9 mouse cellular contexts compared by ENCODE assay signal in the genomic region with DNA sequence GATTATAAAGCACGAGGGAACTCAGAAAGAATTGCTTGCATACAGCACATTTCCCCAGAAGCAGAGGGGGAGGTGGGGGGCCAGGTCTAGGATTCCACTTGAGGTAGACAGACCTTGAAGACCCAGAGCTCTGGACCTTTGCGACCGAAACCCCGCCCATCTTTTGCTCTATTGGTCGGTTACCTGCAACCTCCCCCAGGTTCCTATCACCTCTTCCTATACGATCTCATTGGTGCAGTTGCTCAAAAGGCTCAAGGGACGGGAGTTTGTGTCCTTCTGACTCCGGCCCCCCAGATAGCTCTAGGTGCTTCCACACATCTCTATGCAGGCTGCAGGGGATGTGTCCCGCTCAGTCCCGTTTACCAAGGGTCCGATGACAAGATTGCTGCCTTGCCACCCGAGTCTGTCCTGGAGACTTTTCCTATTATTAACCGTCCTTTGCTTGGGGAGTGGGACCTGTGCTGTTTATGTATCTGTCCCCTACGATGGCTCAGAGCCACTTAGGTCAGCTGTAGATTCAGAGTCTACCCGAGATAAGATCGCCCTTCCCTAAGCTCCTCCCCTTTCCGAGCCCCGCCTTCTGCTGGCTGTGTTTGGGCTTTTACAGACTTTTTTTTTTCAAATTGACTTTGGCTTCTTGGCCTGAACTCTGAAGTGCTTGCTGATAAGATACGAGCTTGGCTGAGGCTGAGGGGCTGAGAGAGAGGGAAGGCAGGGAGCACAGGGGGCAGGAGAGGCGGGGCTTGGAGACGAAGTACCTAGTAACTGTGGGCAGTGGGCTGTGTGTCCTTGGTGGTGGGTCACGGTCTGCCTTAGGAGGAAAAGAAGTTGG. TPM values are rescaled to one million over a fixed set of nuclear protein-coding genes. Genes with fewer than 3 reads are reported as not detected.
DNase-seq lines count a peak whose midpoint lies in the region; ATAC-seq and TF ChIP-seq lines count a peak whose summit lies in the region.
"Had no signal": no experiment of that assay in that cellular context is flagged by ENCODE, and none has a peak within 500 bp of the region (broad histone marks: within the 10 kb centered on the region; RNA-seq: fewer than 3 reads in every experiment).

No protein-coding gene starts in this region.

- peak overlapping the region; percentile 34; the same call in 1 of the 2 replicates for H3K9ac ChIP-seq in heart, embryonic 15.5 days
- H3K9ac ChIP-seq in kidney, postnatal 0 days (ENCODE audit: low read depth, low read length), result no peak overlapping the region

- peak overlapping the region; percentile 31; the same call in 1 of the 2 replicates for H3K4me3 ChIP-seq in layer of hippocampus, adult 2 months
- peak overlapping the region; percentile 40 for H3K4me3 ChIP-seq in heart, embryonic 15.5 days
- H3K4me3 ChIP-seq in kidney, postnatal 0 days (replicated peaks; ENCODE audit: low read depth, low read length), result peak overlapping the region; percentile 7

- peak overlapping the region; percentile 71 for H3K4me2 ChIP-seq in heart, embryonic 15.5 days
- H3K4me2 ChIP-seq in kidney, postnatal 0 days (ENCODE audit: low read length), result peak overlapping the region; percentile 52

- 0 out of 2 replicates have a peak, but pooled peaks cover 3% of the 10 kb centered on the region for H3K27me3 ChIP-seq in heart, embryonic 15.5 days
- no peaks in the 10 kb centered on the region for H3K27me3 ChIP-seq in kidney, postnatal 0 days (ENCODE audit: insufficient read depth, low read length)
- H3K27me3 ChIP-seq: Patski had no signal

- H3K36me3 ChIP-seq in heart, embryonic 15.5 days, result no peaks in the 10 kb centered on the region
- H3K36me3 ChIP-seq in kidney, postnatal 0 days (ENCODE audit: insufficient read depth, low read length), result no peaks in the 10 kb centered on the region

- ATAC-seq in heart, embryonic 15.5 days (replicated peaks; ENCODE audit: insufficient number of reproducible peaks, insufficient read depth, low FRiP score, low read depth), result peak; percentile 38; the same call in 1 of the 2 replicates
- ATAC-seq in kidney, postnatal 0 days (replicated peaks; ENCODE audit: low FRiP score, low read depth), result 0 out of 2 replicates have a peak, but pooled peaks have one; percentile 6
- ATAC-seq: Patski had no signal

- DNase-seq in layer of hippocampus, adult 2 months (ENCODE audit: low spot score in 2 of 2), result no peak
- no peak for DNase-seq in layer of hippocampus, postnatal 25 days (ENCODE audit: extremely low spot score in 1 of 2, low spot score in 1 of 2)
- DNase-seq in c-Kit-positive CD71-positive TER-119-negative erythroid progenitor cells, embryonic 14.5 days (ENCODE audit: low read depth), result peak; percentile 36
- peak; percentile 78 for DNase-seq in kidney, postnatal 0 days (ENCODE audit: low spot score)
- peak; percentile 87 for DNase-seq in lung, postnatal 25 days (ENCODE audit: low spot score)
- DNase-seq in thymus, postnatal 25 days, result peak; percentile 50
- DNase-seq in layer of hippocampus, postnatal 14 days (ENCODE audit: low spot score in 2 of 2), result no peak

- TF ChIP-seq CTCF in layer of hippocampus, adult 2 months (conservative IDR thresholded peaks at IDR 0.05), result no peak
- peak; percentile 2; the same call in 1 of the 2 replicates for TF ChIP-seq CTCF in kidney, postnatal 0 days (IDR thresholded peaks at IDR 0.05; ENCODE audit: low read depth)

- H3K9me3 ChIP-seq in heart, embryonic 15.5 days (replicated peaks), result no peaks in the 10 kb centered on the region
- H3K9me3 ChIP-seq in kidney, postnatal 0 days (replicated peaks; ENCODE audit: low read length), result no peaks in the 10 kb centered on the region

- peaks cover 41% of the 10 kb centered on the region for H3K4me1 ChIP-seq in heart, embryonic 15.5 days (replicated peaks)
- H3K4me1 ChIP-seq in kidney, postnatal 0 days (replicated peaks; ENCODE audit: insufficient read depth, low read length), result peaks cover 4% of the 10 kb centered on the region; the same call in 1 of the 2 replicates

- 6% methylated on average over 22 of the region's 22 CpGs for WGBS in heart, embryonic 15.5 days
- 9% methylated on average over 22 of the region's 22 CpGs for WGBS in kidney, postnatal 0 days

- H3K27ac ChIP-seq in layer of hippocampus, adult 2 months, result no peak overlapping the region
- H3K27ac ChIP-seq in heart, embryonic 15.5 days, result peak overlapping the region; percentile 31; the same call in 1 of the 2 replicates
- no peak overlapping the region for H3K27ac ChIP-seq in kidney, postnatal 0 days

RNA-seq across cellular contexts. Expression of a gene that starts 44.1 kb away (rescaled TPM):
- total RNA-seq in layer of hippocampus, adult 2 months (2021), result 10 to 100 TPM; 56.3 to 64.4 TPM
- total RNA-seq in layer of hippocampus, postnatal 25 days (2021), result 10 to 100 TPM; 62.5 to 63.8 TPM
- polyA plus RNA-seq in heart, embryonic 15.5 days (2015; fragmentation: Nextera tagmentation; extraction: Ambion mirVana), result 44.8 and 45.1 TPM in 2 replicates
- polyA plus RNA-seq in kidney, postnatal 0 days (2015; fragmentation: Nextera tagmentation; extraction: Ambion mirVana), result 54.2 and 65.2 TPM in 2 replicates
- total RNA-seq in layer of hippocampus, postnatal 14 days (2021), result 10 to 100 TPM; 65.4 to 67.7 TPM

Comparison
In these comparisons a context has a peak if more than half of its experiments do, and no peak if none do; other contexts are left out.
1. DNase-seq: peak in c-Kit-positive CD71-positive TER-119-negative erythroid progenitor cells, embryonic 14.5 days (single experiment), kidney, postnatal 0 days (single experiment), lung, postnatal 25 days (single experiment) and thymus, postnatal 25 days (single experiment); none in layer of hippocampus, adult 2 months (0 of 2), layer of hippocampus, postnatal 25 days (0 of 2) and layer of hippocampus, postnatal 14 days (0 of 2).
2. Peak in every context shown above with its lines, with median percentiles within 50 percentile points of each other: H3K4me3 ChIP-seq.